Mouse (Mus musculus): ENCODE measurements at regions not wholly inside any gene's neighbourhood (a gene's known extent, or its start where the extent isn't known, plus 50 kb on each side); places are given as distances from the start of the nearest gene placed in this dataset.

DNA sequence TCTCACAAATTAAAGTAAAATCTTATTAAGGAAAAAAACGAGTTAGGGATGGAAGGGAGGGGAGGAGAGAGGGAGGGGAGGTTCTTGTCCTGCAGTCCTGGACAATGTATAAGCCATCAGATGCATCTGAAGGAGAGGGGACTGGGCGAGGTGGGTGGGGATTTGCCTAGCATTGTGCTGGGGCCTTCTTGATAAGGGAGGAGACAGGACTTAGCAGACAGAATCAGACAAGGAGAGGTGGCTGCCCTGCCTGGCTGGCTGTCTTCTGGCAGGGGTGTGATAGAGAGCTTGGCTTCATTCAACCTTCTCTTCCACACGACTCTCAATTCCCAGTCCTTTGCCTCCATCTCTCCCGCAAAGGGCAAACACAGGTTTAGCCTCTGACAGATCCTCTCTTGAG lies 318.9 kb downstream of the Gm49356 start:
- no peak for DNase-seq (ENCODE audit: low read depth)

DNA sequence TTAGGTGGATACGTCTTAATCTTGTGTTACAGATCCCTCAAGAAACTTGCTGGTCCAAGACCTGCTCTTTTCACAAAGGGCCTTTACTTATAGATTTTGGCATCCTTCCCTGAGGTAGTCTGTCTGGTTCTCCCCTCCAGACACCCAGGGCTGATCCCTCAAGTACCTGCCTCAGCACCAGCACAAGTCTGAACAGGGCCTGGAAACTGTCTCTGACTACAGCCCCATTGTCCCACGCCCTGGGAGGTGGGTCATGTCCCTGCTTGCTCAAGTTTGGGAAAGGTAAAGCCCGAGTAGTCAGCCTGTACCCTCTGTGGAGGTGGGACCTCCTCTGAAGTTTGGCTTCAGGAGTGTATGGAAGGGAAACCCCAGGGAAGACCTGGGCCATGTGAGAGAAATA lies 323.3 kb downstream of the Gm49356 start:
- no peak for DNase-seq (ENCODE audit: low read depth)

DNA sequence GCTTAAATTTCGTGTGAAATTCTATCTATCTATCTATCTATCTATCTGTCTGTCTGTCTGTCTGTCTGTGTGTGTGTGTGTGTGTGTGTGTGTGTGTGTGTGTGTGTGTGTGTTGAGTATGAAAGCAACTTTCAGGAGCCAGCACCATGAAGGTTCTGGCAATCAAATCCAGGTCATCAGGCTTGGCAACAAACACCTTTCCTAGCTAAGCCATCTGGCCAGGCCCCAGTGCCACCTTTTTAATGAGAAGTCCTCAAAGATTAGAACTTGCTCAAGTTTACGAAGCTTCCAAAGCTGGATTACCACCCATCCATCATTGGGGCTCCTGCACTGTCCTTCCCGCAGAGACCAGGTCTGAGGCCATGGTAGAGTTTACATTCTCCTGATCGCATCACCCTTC lies 325.0 kb downstream of the Gm49356 start:
- no peak for DNase-seq (ENCODE audit: low read depth)

DNA sequence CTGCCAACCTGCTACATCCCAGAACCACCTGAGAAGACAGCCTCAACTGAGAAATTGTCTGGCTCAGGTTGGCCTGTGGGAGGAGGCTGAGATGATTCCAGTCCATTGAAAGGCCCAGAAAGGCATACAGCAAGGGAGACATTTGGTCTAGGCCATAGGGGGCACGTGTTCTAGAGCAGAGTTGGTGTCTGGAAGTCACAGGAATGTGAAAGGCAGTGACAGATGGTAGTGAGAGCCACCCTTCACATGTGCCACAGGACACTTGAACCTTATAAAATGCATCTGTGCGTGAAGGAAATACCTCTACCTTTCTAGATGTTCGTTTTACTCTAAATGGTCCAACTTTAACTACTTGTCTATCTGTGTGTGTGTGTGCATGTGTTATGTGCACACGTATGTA lies 326.1 kb downstream of the Gm49356 start:
- no peak for DNase-seq (ENCODE audit: low read depth)

DNA sequence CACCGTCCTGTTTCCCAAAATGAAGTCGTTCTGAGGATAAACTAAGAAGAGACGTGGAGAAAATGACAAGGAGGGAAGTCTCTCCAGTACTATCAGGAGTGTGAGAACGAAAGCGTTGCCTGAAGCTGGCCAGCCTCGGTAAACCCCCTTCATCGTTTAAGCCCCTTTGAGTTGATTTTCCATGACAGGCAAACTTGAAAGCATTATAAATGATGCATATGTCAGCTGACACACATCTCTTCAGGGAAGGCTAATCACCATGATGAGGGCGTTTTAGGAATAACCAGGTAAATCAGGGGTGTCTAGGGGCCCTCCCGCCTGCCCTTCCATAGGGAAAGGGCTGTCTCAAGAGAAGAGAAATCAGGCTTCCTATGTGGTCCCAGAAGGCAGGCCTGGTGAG lies 328.4 kb downstream of the Gm49356 start:
- no peak for DNase-seq (ENCODE audit: low read depth)

DNA sequence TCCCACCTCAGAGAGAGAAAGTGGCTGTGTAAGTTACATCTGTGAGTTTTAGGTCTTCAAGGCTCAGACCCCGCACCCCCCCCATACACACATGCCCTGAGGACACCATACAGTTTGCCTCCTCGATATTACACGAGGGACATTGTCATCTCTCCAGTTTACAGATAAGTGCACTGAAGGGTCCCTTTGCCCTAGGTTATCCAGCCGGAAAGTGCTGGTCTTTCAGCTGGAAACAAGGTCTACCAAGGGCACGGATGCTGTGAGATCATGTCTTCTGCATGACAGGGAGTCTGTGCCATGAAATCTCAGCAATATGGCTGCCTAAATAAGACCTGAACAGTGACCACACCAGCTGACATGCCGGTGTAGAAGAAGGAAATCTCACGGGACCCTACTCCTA lies 329.8 kb downstream of the Gm49356 start:
- DNase-seq (ENCODE audit: low read depth), result no peak

DNA sequence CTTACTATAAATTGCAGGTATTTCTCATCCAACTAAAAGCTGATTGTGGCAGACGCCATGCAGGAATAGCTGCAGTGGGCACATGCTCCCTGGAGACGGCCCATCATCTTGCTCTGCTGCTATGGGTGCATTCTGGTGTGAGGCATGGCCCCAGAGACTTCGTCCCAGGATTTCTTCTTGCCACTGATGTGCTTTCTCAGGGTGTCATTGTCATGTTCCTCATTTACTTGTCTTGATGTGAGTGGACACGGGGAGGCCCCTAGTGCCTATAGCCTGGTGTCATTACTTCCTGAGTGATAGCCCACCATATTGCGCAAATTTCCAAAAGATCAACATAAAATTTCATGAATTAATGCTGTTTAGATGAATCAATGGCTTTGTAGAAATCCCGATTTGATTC lies 336.5 kb downstream of the Gm49356 start:
- no peak for DNase-seq (ENCODE audit: low read depth)

DNA sequence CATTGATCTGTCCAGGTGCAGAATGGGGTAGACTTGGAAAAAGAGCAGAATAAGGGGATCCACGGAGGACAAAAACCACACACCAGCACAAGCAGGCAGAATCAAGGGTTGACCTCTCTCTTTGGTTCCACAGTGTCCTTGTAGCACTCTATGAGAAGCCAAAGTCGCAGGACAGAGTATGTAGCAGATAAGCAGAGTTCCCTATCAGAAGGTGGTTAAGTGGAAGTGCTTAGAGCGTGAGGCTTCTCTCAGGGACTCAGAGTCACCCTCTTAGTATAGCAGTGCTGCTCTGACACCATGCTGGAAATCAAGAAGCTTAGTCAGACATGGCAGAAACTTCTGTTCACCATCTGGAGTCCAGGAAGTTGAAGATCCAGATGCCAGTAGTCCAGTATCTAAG lies 338.2 kb downstream of the Gm49356 start:
- no peak for DNase-seq (ENCODE audit: low read depth)

DNA sequence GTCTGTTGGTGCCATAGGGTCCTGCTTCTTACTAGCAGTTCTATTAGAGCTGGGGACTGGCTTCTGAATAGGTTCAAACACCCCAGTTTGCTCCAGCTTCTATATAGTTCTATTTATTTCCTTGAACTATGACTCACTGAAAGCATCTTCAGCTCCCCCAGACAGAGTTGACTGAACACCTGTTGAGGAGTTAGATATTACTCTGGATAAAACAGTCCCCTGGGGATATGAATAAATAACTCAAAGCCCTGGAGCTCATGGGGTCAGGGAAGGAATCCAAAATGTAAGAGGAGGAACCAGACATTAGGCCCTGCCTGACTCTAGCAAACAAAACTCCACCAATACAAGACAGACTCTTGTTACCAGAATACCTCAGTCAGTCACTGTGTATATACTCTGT lies 341.4 kb downstream of the Gm49356 start:
- no peak for DNase-seq (ENCODE audit: low read depth)

DNA sequence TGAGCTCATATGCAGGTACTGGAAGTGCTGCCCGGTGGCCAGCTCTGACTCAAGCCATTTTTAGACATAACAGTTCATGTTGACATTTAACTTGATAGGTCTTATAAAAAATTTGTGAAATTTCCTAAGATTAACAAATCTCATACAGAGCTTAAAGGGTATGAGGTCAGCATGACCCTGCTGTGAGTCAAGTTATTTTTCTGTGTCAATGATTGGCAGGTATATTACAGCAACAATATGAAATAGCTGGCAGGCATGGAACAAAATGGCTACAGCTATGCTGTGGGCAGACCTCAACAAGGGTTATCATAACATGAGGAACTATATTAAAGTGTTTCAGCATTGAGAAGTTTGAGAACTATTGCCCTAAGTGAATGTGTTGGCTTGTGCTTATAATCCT lies 342.6 kb downstream of the Gm49356 start:
- DNase-seq (ENCODE audit: low read depth), result no peak

DNA sequence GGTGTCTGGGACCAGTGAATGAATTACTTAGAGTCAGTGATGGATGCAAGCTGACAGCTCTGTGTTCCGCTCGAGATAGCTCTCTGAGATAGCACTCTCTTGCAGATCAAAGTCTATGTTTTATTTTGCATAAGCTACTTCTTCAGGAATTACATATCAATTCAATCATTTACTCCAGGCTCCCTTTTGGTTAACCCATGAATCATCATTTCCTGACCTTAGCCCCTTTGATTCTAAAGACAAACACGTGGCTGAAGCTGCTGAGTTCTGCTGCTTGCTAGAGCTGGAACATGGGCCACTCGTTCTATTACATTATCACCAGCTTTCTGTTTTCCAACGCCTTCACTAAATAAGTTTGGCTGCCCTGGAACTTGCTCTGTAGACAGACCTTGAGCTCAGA lies 343.2 kb downstream of the Gm49356 start:
- DNase-seq (ENCODE audit: low read depth), result peak; percentile 64

DNA sequence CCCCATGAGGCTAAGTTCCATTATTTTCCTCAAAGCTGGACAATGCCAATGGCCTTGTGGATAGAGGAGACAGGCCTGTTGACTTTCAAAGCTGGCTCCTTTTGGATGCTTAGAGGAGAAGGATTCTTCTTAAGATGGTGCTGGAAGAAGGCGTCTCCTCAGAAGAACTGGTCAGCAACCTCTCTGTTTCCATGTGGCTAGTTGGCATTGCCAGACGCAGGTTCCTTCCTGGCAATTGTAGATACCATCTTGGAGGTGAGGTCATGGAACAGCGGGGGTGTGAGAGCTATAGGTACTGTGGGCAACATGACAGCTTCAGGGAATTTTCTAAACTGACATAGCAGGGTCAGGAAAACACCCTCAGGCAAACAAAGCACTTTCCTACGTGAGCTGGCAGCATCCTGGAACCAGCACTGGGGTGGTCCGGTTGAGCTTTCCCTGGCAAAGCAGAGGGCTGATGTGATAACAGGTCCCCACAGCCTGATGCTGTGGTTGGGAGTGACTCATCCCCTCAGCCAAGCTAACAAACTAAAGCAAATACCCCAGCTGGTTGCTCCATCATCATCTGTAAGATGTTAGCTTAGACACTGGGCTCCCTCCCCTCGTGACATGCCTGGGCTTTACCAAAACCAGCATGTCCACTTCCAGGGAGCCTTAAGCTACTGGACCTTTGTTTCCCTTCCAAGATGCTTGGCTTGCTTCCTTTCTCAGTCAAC lies 348.5 kb downstream of the Gm49356 start:
- DNase-seq (ENCODE audit: low read depth), result peak; percentile 85

DNA sequence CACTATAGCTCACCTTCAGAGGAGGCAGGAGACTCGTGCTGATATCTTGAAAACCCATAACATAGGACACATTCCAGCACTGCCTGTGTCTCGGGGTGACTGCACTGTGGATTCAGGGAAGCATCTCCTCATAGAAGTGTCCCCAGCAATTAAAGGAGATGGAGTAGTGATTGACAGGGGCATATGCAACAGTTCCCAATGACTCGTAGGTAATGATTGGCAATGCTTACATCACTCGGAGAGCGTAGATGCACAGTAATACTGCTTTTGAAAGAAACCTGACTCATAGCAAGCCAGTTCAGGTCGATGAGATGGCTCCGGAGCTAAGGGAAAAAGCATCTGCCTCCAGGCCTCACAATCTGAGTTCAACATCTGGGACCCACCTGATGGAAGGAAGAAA lies 352.7 kb downstream of the Gm49356 start:
- DNase-seq (ENCODE audit: low read depth), result no peak

DNA sequence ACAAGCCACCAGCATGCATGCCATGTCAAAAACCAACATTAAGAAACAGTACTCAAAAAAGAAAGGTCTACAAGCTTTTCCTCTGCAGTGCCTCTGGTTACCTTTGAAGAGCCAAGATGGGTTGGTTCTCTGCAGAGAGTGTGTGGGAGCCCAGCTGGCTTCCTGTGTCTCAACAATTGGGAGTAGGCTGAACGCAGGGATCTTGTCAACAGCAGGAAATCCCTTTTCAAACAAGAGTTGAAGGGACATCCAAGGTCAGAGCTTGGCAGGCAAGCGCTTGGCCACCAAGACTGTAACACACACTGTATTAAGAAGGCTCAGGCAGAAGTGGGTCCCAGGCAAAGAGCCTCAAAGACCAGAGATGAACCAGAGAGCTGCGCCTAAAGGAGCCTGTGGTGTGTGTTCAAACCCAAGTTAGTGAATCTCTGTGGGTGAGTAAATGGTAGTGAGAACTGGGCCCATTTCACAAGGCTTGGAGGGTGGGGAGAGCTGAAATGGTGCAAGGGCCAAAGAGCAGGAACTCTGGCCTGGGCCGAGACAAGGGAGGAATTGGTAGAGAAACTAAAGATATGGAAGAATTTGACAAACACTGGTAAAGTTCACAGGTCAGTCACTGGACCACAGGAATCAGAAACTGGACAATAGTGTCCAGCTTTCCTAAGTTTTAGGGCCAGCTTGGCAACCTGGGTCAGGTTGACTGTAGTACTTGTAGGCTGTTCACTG lies 357.0 kb downstream of the Gm49356 start:
- DNase-seq (ENCODE audit: low read depth), result peak; percentile 42

DNA sequence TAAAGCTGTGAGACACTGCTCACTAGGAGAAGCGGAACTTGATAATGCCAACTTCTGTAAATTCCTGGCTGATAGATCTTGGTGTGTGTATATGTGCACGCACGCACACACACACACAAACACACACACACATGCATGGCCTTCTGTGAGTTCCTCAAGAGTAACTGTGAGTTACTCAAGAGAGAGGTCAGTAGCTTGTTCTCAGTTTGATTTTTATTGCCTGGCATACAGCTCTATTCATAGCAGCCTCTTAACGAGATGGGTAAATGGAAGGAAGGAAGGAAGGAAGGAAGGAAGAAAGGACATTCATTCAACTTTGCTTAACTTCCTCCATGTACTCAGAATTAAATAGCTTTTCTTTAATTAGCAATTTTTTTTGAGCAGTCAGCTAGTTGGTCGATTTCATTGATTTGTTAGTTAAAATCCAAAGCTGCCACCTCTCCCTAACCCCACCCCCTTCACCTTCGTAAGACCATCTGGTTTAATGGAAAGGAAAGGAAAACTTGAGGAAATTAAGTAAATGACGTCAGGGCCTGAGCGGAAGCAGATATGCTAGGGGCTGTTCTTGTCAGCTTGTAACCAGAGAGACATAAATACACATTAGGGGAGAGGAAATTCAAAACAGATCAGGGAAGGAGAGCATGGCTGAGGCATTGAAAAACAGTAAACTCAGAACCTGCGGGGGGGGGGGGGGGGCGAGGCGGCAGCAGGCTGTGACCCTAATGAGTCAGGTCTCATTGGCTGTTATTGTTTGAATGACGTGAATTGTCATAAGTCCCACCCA lies 359.6 kb downstream of the Gm49356 start:
- no peak for DNase-seq (ENCODE audit: low read depth)

DNA sequence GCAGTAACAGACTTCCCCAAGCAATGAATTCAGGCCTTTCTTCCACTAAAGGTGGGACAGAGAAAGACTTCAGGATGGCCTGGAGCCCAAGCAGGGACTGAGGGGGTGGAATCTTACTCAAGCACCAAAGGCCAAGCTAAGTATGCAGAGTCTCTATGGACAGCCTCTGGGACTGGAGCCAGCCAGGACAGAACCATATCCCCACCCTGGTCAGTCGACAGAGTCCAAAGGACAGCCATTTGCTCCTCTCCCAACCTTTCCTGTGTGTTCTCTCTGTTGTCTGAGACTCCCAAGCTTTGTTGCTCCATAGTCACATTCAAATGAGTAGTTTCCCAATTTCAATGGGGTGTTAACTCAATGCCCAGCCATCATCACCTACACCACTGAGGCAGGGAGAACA lies 372.3 kb downstream of the Gm49356 start:
- no peak for DNase-seq (ENCODE audit: low read depth)

DNA sequence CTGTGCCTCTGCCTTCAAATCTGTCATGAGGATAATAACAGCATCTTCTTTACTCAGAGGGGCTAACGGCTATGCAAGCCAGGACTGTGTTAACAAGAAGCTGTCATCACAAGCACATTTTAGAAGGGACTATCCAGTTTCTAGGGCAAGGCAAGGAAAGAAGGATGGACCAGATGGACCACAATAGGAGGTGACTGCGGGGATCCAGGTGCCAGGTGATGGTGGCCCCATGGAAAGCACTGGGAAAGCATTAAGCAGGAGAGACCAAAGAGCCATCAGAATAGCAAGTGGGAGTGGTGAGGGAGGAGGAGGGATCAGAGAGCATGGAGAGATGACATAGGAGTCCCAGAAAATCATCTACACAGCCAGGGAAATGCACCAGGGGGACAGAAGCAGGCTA lies 373.3 kb downstream of the Gm49356 start:
- DNase-seq (ENCODE audit: low read depth), result no peak

DNA sequence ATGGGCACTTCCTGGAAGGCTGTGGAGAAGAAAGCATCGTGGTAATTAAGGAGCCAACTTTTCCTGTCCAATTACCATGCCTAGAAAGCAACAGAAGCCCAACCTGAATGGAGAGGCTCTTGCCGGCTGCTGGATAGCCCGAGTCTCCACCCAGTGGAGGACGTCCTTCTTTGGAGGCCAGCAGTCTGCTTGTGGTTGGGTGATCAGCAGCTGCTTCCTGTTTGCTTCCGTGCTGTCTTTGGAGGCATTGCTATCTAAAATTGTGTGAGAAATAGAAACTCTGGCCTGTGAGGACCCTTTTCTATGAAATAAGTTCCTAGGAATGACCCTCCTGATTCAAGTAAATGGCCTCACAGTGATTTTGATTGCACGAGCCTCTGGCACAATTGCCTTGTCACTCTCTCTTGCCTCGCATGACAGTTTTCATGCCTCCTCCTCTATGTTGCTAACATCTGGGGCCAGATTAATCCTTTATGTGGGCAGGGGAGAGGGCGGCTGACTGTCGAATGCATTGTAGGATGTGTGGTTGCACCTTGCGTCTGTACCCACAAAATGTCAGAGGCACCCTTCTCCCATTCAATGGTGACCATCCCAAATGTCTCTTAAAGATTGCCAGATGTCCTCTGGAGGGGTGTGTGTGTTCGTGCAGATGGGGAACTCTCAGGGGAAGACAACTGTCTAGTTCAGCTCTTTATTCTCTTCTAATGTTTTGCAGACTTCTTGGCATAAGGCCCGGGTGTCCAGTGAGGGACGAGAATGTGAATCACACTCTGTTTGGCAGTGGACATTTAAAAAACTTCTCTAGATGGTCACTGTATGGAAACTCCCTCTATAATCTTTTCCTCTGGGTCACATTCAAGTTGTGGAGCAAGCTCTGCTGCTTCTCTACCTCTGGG lies 374.6 kb downstream of the Gm49356 start:
- DNase-seq (ENCODE audit: low read depth), result peak; percentile 87
